Mouse (Mus musculus) central nervous system, embryonic 14 days (tissue): ENCODE data around the gene Poln. TPM values are rescaled to one million over a fixed set of nuclear protein-coding genes. Genes with fewer than 3 reads are reported as not detected.

Experiments
- polyA plus RNA-seq: library from polyadenylated mRNA; depleted of rRNA; stranded (reverse); fragments of >200 nt; gene quantifications from 2 replicates; pipeline ENCODE4 v1.2.3, GENCODE M21; 2012; rRNA removed

The Poln gene
- 0.80 and 0.84 TPM in 2 replicates for polyA plus RNA-seq

DNA sequence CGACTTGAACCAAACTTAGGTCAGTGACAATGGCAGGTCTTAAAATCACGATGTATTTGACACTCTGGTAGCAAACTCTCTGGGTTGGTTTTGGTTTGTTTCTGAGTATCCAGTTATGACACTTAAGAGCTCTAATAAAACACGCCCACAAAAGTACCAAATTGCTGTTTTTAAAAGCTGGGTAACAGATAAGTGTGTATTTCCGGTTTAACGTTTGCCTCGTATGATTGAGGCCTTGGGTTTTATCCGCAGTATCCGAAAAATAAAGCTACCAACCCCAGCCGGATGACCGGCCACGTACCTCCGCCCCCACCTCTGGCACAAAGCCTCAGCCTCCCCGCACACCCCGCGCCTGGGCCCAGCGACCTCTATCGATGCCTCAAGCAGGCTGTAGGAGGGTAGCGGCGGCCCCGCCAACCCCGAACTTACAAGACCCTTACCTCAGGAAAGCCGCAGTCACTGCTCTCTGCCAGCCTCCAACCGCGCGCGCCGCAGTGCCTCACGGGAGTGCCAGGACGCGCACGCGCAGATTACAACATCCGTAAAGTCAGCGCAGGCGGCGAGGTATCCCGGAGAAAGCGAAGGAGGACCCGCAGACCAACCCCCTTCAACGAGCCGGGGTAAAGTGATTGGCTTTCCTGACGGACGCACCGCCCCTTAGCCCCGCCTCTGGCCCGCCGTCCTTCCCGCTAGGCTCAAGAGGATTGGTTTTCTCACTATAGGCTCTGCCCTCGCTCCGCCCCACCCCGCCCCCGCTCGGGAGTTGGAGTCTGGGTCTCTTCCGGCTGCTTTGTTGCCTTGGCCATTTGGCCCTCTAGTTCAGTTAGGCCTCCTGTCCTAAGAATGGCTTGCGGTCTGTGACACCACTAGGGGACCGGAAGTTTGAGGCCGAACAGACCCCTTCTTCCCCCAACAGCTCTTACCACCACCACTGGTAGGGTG is at the start of gene Poln, which contains the start of gene Haus3:
Gene Poln (minus strand): TSS at position 499 of the 942 bp plus-strand sequence.
Gene Haus3 (minus strand): TSS at position 578 of the 942 bp plus-strand sequence.

DNA sequence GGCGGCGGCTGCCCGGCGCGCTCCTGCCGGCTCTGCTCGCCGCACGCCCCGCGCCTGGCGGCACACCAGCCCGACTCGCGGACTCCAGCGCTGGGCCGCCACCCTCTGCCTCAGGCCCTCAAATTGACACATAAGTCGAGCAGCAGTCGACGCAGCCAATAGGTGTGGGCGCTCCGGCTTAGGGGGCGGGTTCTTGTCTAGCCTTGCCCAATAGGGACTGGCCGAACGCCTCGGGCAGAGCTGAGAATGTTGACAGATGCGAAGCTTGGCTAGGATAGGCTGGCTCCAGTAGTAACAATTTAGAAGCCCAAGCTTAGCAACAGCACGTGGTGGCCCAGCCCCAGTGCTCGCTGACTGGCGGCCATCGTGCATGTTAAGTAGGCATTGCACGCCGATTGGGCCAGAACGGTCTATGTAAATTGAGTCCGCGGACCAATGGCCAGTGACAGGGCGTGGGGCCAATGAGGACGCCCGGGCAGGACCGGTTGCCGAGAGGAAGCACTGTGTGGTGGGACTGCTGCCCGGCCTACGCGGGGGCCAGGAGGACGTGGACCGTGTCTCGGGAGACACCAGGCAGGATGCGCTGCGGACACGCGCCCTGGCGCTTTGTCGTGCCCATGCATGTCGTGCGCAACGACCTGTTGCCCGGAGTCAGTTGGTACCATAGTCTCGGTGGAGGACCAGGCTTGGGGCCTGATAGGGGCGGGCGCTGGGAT is 18.5 kb upstream of the Poln start, which contains the start of gene Mxd4:
Gene Mxd4 (minus strand): TSS at position 120 of the 716 bp plus-strand sequence.

DNA sequence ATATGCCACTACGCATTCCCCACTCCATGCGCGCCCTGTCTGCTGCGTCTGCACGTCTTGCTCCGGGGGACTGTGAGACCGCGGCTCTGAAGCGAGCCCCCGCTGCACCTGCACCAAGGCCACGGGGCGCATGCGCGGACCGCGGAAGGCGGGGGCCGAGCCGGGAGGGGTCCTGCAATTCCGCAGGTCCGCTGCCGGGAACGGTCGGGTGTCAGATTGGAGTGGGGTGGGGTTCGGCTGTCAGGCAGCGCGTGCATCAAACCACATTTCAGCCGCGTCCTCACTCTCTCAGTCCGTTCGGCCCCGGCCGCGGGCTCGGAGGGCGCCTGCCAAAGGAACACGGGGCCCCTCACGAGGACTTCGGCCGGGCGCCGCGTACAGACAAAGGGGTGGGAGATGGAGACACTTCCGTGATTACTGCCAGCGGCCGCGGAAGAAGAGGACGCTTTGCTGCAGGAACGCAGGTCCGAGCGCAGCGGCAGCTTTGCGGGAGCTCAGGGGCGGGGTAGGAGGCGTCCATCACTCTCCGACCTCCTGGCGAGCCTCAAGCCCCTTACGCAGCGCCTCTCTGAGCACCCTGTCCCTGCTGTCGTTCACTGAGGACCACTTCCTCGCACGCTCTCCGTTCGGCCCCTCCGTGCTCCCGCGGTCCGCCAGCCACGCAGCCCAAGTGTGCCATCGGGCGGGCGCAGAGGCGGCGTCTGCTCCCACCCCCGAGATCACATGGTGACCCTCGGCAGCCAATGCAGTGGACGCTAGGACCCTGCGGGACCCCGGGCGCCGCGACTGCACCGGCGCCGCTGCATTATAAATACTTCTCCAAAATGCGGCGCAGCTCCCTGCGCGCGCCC is 173.2 kb downstream of the Poln start, which contains the start of gene Nat8l:
Gene Nat8l (plus strand): TSS at position 142 of the 851 bp plus-strand sequence.

DNA sequence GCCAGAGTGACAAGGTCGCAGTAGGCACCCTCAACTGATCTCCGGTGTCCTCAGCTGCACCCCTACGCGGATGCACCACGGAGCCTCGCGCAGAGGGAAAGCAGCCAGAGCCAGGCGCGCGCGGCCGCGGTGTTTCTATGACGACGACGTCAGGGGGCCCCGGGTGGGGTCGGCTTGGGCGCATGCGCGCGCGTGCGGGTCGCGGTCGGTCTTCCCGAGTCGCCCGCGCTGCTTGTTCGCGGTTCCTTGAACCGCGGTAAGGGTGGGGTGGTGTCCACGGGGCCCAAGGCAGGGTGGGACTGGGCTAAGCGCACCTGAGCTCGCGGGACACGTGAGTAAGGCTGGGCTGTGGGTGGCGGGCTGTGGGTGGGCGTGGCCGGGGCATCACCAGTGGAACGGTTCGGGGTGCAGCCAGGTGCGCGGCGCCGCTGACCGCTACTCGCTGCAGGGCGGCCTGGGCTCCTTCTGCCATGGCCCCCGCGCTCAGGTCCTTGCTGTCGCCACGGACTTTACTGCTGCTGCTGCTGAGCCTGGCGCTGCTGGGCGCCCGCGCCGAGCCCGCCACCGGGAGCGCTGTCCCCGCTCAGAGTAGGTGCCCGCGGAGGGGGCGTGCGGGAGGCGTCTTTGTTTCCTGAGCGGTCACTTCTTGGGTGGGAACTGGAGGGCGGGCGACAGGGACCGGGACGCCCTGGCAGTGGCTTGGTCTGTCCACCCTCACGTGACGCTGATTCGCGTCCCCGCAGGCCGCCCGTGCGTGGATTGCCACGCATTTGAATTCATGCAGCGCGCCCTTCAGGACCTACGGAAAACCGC is 185.7 kb downstream of the Poln start, which contains the start of gene Gm1673:
Gene Gm1673 (plus strand): TSS at position 125 of the 813 bp plus-strand sequence.

Other genes starting within 250 kb of the Poln start
- gene Nelfa, start 233.0 kb downstream of the Poln start, polyA plus RNA-seq, result 52.6 and 53.4 TPM in 2 replicates
- gene Gm1673, start 186.0 kb downstream of the Poln start, polyA plus RNA-seq, result 453 and 489 TPM in 2 replicates
- gene Nat8l, start 173.5 kb downstream of the Poln start, polyA plus RNA-seq, result 14.0 and 15.3 TPM in 2 replicates
- gene Haus3, start 79 bp upstream of the Poln start, polyA plus RNA-seq, result 7.7 and 8.1 TPM in 2 replicates
- gene Mxd4, start 18.3 kb upstream of the Poln start, polyA plus RNA-seq, result 86.1 and 87.5 TPM in 2 replicates
- 6.0 and 6.1 TPM in 2 replicates for gene Zfyve28, start 119.0 kb upstream of the Poln start, polyA plus RNA-seq
- 0.08 and 0.10 TPM in 2 replicates for gene Cfap99, start 119.2 kb upstream of the Poln start, polyA plus RNA-seq
- gene Rnf4, start 166.8 kb upstream of the Poln start, polyA plus RNA-seq, result 116 and 118 TPM in 2 replicates
- 67.7 and 71.5 TPM in 2 replicates for gene Fam193a, start 200.5 kb upstream of the Poln start, polyA plus RNA-seq